Mouse (Mus musculus) bone marrow macrophage, adult 2 months (primary cell): ENCODE results near the gene Spire2. TPM values are rescaled to one million over a fixed set of nuclear protein-coding genes. Genes with fewer than 3 reads are reported as not detected.
A peak's percentile ranks its signal among the peaks of the same experiment; 100 is the strongest.

Source experiments
- H3K27ac ChIP-seq: 2 replicates; pipeline ENCODE4 v1.5.1; 2012; ENCODE audit warnings: low read depth, low read length; ENCODE audit not compliant: insufficient read depth
- H3K4me1 ChIP-seq: 2 replicates; pipeline ENCODE4 v1.6.1; 2012; ENCODE audit warnings: low read length; ENCODE audit not compliant: control insufficient read depth, insufficient read depth
- H3K4me3 ChIP-seq: 2 replicates; pipeline ENCODE4 v1.5.1; 2012; ENCODE audit warnings: mild to moderate bottlenecking, low read length, moderate library complexity; ENCODE audit not compliant: insufficient read depth
- CTCF ChIP-seq: IDR thresholded peaks from 2 replicates; pipeline ENCODE4 v1.5.1; 2012; ENCODE audit warnings: low read depth, mild to moderate bottlenecking, low read length, moderate library complexity
- POLR2A ChIP-seq: IDR thresholded peaks from 2 replicates; pipeline ENCODE4 v1.6.1; 2012; ENCODE audit warnings: mild to moderate bottlenecking, low read depth, low read length, borderline replicate concordance
- polyA plus RNA-seq: library from polyadenylated mRNA; stranded (reverse); fragments of >200 nt; gene quantifications from 2 replicates; pipeline ENCODE4 v1.2.4, GENCODE M21; 2012; ENCODE audit not compliant: missing spikeins, insufficient read depth, insufficient read length

Spire2 gene
- polyA plus RNA-seq, 1 experiment, result not detected

- TF ChIP-seq POLR2A (no peak), CTCF (no peak)
- peak overlapping the region; percentile 56 for H3K4me3 ChIP-seq
Observed at GRCm38 (mm10) chr8:123333091-123333587, 626 bp downstream of the Spire2 start.

GRCm38 (mm10) chr8:123333864-123334263 is 1.4 kb downstream of the Spire2 start:
- no peak overlapping the region for H3K4me3 ChIP-seq
- no peak overlapping the region for H3K27ac ChIP-seq
- H3K4me1 ChIP-seq, result peaks cover 2% of the 10 kb centered on the region; the same call in 1 of the 2 replicates

More at GRCm38 (mm10) chr8:123333091-123333587, 626 bp downstream of the Spire2 start:
- Histone ChIP-seq H3K4me1 (peaks cover 2% of the 10 kb centered on the region; the same call in 1 of the 2 replicates), H3K27ac (no peak overlapping the region)

GRCm38 (mm10) chr8:123334467-123334866 is 2.0 kb downstream of the Spire2 start:
- Histone ChIP-seq H3K4me3 (no peak overlapping the region), H3K4me1 (no peaks in the 10 kb centered on the region), H3K27ac (no peak overlapping the region)
- TF ChIP-seq CTCF (no peak), POLR2A (no peak)

More at GRCm38 (mm10) chr8:123333864-123334263, 1.4 kb downstream of the Spire2 start:
- TF ChIP-seq POLR2A (no peak), CTCF (no peak)

GRCm38 (mm10) chr8:123337475-123337874 is 5.0 kb downstream of the Spire2 start:
- H3K27ac ChIP-seq, result no peak overlapping the region
- H3K4me1 ChIP-seq, result peaks cover 4% of the 10 kb centered on the region
- TF ChIP-seq CTCF (no peak), POLR2A (no peak)
- H3K4me3 ChIP-seq, result no peak overlapping the region

GRCm38 (mm10) chr8:123340071-123340470 is 7.6 kb downstream of the Spire2 start:
- H3K27ac ChIP-seq, result no peak overlapping the region
- H3K4me1 ChIP-seq, result peaks cover 19% of the 10 kb centered on the region
- TF ChIP-seq CTCF (no peak), POLR2A (no peak)
- H3K4me3 ChIP-seq, result no peak overlapping the region

GRCm38 (mm10) chr8:123341040-123342015 is 8.8 kb downstream of the Spire2 start:
- H3K4me1 ChIP-seq, result peaks cover 19% of the 10 kb centered on the region
- no peak overlapping the region for H3K4me3 ChIP-seq
- H3K27ac ChIP-seq, result no peak overlapping the region
- no peak for TF ChIP-seq CTCF
- TF ChIP-seq POLR2A, result no peak

- H3K4me1 ChIP-seq, result peaks cover 19% of the 10 kb centered on the region
- H3K27ac ChIP-seq, result peak overlapping the region; percentile 34
- TF ChIP-seq CTCF (no peak), POLR2A (no peak)
- H3K4me3 ChIP-seq, result no peak overlapping the region
Observed at GRCm38 (mm10) chr8:123342253-123342652, 9.7 kb downstream of the Spire2 start.

GRCm38 (mm10) chr8:123342911-123343310 is 10.4 kb downstream of the Spire2 start:
- Histone ChIP-seq H3K4me1 (peaks cover 19% of the 10 kb centered on the region), H3K4me3 (peak overlapping the region; percentile 12; the same call in 1 of the 2 replicates), H3K27ac (peak overlapping the region; percentile 34)
- no peak for TF ChIP-seq CTCF

- H3K27ac ChIP-seq, result no peak overlapping the region
- TF ChIP-seq POLR2A, result no peak
- no peak for TF ChIP-seq CTCF
Observed at GRCm38 (mm10) chr8:123343422-123343821, 10.9 kb downstream of the Spire2 start.

GRCm38 (mm10) chr8:123345135-123345534 is 12.6 kb downstream of the Spire2 start:
- no peak for TF ChIP-seq CTCF
- no peak for TF ChIP-seq POLR2A
- Histone ChIP-seq H3K4me3 (no peak overlapping the region), H3K4me1 (peaks cover 19% of the 10 kb centered on the region), H3K27ac (no peak overlapping the region)

More at GRCm38 (mm10) chr8:123343422-123343821, 10.9 kb downstream of the Spire2 start:
- H3K4me3 ChIP-seq, result no peak overlapping the region
- peaks cover 19% of the 10 kb centered on the region for H3K4me1 ChIP-seq
